ENCODE assay signal across 45 mouse cellular contexts in genomic region chr5:3635286-3635685, GRCm38 (mm10). TPM values are rescaled to one million over a fixed set of nuclear protein-coding genes. Genes with fewer than 3 reads are reported as not detected.
"Had no signal": no experiment of that assay in that cellular context is flagged by ENCODE, and none has a peak within 500 bp of the region (broad histone marks: within the 10 kb centered on the region; RNA-seq: fewer than 3 reads in every experiment).

No protein-coding gene starts in this region.

- H3K4me1 ChIP-seq: limb, embryonic 15.5 days; lung, embryonic 15.5 days; midbrain, embryonic 10.5 days; midbrain, embryonic 12.5 days; midbrain, embryonic 13.5 days; midbrain, embryonic 15.5 days; neural tube, embryonic 12.5 days had no signal

- H3K27ac ChIP-seq: left cerebral cortex, adult 2 months; limb, embryonic 10.5 days; limb, embryonic 12.5 days; limb, embryonic 13.5 days; limb, embryonic 15.5 days; liver, embryonic 12.5 days; liver, embryonic 13.5 days; liver, embryonic 14.5 days; liver, embryonic 15.5 days; lung, embryonic 15.5 days; macrophage; midbrain, embryonic 10.5 days; midbrain, embryonic 12.5 days; midbrain, embryonic 13.5 days; midbrain, embryonic 15.5 days; neural tube, embryonic 12.5 days had no signal

- H3K4me2 ChIP-seq: limb, embryonic 12.5 days; limb, embryonic 13.5 days; limb, embryonic 15.5 days; liver, embryonic 11.5 days; liver, embryonic 12.5 days; liver, embryonic 13.5 days; liver, embryonic 15.5 days; lung, embryonic 14.5 days; lung, embryonic 15.5 days; midbrain, embryonic 12.5 days; midbrain, embryonic 13.5 days; midbrain, embryonic 15.5 days; neural tube, embryonic 12.5 days had no signal

- ATAC-seq: liver, embryonic 12.5 days; liver, postnatal 0 days; lung, postnatal 0 days; midbrain, embryonic 13.5 days; midbrain, embryonic 15.5 days; midbrain, embryonic 16.5 days had no signal

- H3K4me3 ChIP-seq: left cerebral cortex, adult 2 months; limb, embryonic 10.5 days; limb, embryonic 12.5 days; limb, embryonic 13.5 days; limb, embryonic 15.5 days; liver, embryonic 12.5 days; liver, embryonic 13.5 days; liver, embryonic 15.5 days; lung, embryonic 15.5 days; megakaryocyte, embryonic 14.5 days; midbrain, embryonic 10.5 days; midbrain, embryonic 12.5 days; midbrain, embryonic 13.5 days; midbrain, embryonic 15.5 days; myocyte; neural tube, embryonic 12.5 days had no signal

- H3K9ac ChIP-seq: limb, embryonic 12.5 days; limb, embryonic 13.5 days; limb, embryonic 15.5 days; liver, embryonic 12.5 days; liver, embryonic 13.5 days; liver, embryonic 14.5 days; liver, embryonic 15.5 days; liver, postnatal 0 days; lung, embryonic 14.5 days; lung, embryonic 15.5 days; midbrain, embryonic 12.5 days; midbrain, embryonic 13.5 days; midbrain, embryonic 15.5 days; neural tube, embryonic 12.5 days had no signal

- H3K27me3 ChIP-seq: limb, embryonic 12.5 days; limb, embryonic 13.5 days; limb, embryonic 15.5 days; liver, embryonic 12.5 days; liver, embryonic 13.5 days; liver, embryonic 15.5 days; lung, embryonic 15.5 days; megakaryocyte, embryonic 14.5 days; midbrain, embryonic 12.5 days; midbrain, embryonic 13.5 days; midbrain, embryonic 15.5 days; neural tube, embryonic 12.5 days had no signal

- DNase-seq: left cerebral cortex, postnatal 4 days; liver; liver, embryonic 13.5 days; liver, postnatal 0 days; lung, adult 18-20 months; lung, adult 2 months; lung, embryonic 14.5 days; lung, postnatal 10 days; lung, postnatal 14 days; lung, postnatal 36 days; lung, postnatal 4 days; midbrain, embryonic 14.5 days had no signal

- H3K9me3 ChIP-seq: limb, embryonic 10.5 days; limb, embryonic 12.5 days; limb, embryonic 13.5 days; limb, embryonic 15.5 days; liver, embryonic 12.5 days; liver, embryonic 13.5 days; liver, embryonic 15.5 days; lung, embryonic 15.5 days; megakaryocyte, embryonic 14.5 days; midbrain, embryonic 10.5 days; midbrain, embryonic 12.5 days; midbrain, embryonic 13.5 days; midbrain, embryonic 15.5 days; neural tube, embryonic 12.5 days had no signal

RNA-seq across cellular contexts. Expression of gene Tmbim7, which starts 15.7 kb away (rescaled TPM):
- total RNA-seq: left cerebral cortex, adult 2 months; left cerebral cortex, adult 8-10 months; left cerebral cortex, postnatal 10 days; left cerebral cortex, postnatal 14 days; left cerebral cortex, postnatal 25 days; left cerebral cortex, postnatal 36 days; left cerebral cortex, postnatal 4 days; liver, adult 2 months; megakaryocyte progenitor cell, adult 5-6 weeks; megakaryocyte, adult 5-6 weeks; monocyte, adult 5-6 weeks had no signal
- polyA plus RNA-seq: limb, embryonic 10.5 days; limb, embryonic 11.5 days; limb, embryonic 12.5 days; limb, embryonic 13.5 days; limb, embryonic 15.5 days; liver, adult 2 months; liver, embryonic 11.5 days; liver, embryonic 12.5 days; liver, embryonic 13.5 days; liver, embryonic 14.5 days; liver, embryonic 15.5 days; liver, embryonic 16.5 days; liver, postnatal 0 days; lung, adult 2 months; lung, embryonic 14.5 days; lung, embryonic 15.5 days; lung, embryonic 16.5 days; lung, postnatal 0 days; macrophage; midbrain, embryonic 10.5 days; midbrain, embryonic 13.5 days; midbrain, embryonic 14.5 days; midbrain, embryonic 15.5 days; midbrain, embryonic 16.5 days; myocyte; neural tube, embryonic 11.5 days; neural tube, embryonic 12.5 days had no signal
